Mouse (Mus musculus): ENCODE data around the gene Dab1. TPM values are rescaled to one million over a fixed set of nuclear protein-coding genes. Genes with fewer than 3 reads are reported as not detected.

Gene Dab1
- polyA plus RNA-seq, 1 experiment: 0.26 TPM

DNA sequence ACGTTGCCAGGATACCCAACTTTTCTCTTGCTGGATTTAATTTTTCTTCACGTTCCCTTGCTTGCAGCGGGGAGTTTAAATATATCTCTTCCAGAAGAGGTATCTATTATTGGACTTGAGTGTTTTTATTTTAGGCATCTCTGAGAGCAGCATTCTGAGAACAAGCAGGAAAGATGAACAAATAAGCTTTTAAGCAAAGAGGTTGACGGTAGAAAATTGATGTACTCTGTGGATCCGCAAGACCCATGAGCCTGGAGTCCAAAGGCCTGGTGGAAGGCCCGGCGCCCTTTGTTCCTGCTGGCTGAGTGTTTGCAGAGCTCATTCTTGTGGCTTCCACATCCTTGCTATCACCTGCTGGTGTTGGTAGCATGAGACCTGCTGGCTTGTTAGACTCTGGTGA lies 1037.6 kb downstream of the Dab1 start:
- H3K36me3 ChIP-seq (ENCODE audit: control insufficient read depth, insufficient read depth, low read length): no peaks in the 10 kb centered on the region
- DNase-seq (ENCODE audit: low read depth in 1 of 2, low spot score in 2 of 2): no peak
- H3K4me1 ChIP-seq (ENCODE audit: control insufficient read depth, insufficient read depth, insufficient read length): no peaks in the 10 kb centered on the region
- H3K4me3 ChIP-seq (ENCODE audit: extremely low read depth, insufficient read depth, insufficient read length): no peak overlapping the region
- H3K27me3 ChIP-seq (ENCODE audit: control insufficient read depth, insufficient read depth, low read length): no peaks in the 10 kb centered on the region
- no peak overlapping the region for H3K27ac ChIP-seq (ENCODE audit: insufficient read depth, low read length)
- WGBS: 91% methylated on average over 7 of the region's 7 CpGs
- no peak for TF ChIP-seq POLR2A (IDR thresholded peaks at IDR 0.05; ENCODE audit: low read depth, low read length)
- TF ChIP-seq CTCF (IDR thresholded peaks at IDR 0.05; ENCODE audit: extremely low read depth, insufficient read depth, insufficient read length, insufficient replicate concordance): no peak

DNA sequence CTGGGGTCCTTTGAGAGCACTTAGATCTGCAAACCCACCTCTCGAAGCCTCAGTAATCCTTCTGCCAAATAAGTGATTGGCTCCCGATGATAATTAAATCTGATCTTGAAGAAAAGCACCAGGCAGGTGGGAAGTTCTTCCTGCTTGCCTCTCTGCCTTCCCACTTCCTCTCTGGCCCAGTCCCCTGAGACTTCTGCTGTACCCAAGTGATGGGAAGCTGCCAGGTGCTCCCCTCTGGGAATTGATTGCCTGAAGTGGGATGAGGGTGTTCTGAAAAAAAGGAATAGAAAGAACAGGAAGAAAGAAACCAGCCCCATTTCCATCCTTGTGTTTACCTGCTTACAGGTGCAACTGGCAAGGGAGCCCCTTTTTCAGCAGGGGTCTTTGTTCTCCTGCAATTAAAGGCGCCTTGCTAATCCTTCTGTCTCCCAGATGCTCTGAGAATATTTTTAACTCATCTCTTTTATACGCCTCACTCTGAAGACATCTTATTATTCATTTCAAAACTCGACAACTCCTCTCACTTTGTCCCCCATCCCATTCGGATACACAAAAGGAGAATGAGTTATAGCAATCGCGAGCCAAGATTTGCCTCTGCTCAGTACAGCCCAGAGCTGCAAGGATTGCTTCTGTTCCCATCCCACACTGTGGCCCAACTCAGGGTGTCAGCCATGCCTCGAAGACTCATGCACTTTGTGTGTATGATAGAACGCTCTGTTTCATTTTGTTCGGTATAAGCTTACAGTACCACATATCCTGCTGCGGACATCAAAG lies 1043.9 kb downstream of the Dab1 start:
- Histone ChIP-seq H3K36me3 (ENCODE audit: control insufficient read depth, insufficient read depth, low read length) (no peaks in the 10 kb centered on the region), H3K27me3 (ENCODE audit: control insufficient read depth, insufficient read depth, low read length) (no peaks in the 10 kb centered on the region), H3K27ac (ENCODE audit: insufficient read depth, low read length) (no peak overlapping the region), H3K4me3 (ENCODE audit: extremely low read depth, insufficient read depth, insufficient read length) (no peak overlapping the region), H3K4me1 (ENCODE audit: control insufficient read depth, insufficient read depth, insufficient read length) (no peaks in the 10 kb centered on the region)
- no peak for DNase-seq (ENCODE audit: low read depth in 1 of 2, low spot score in 2 of 2)
- TF ChIP-seq CTCF (IDR thresholded peaks at IDR 0.05; ENCODE audit: extremely low read depth, insufficient read depth, insufficient read length, insufficient replicate concordance): no peak
- TF ChIP-seq POLR2A (IDR thresholded peaks at IDR 0.05; ENCODE audit: low read depth, low read length): no peak
- 83% methylated on average over 12 of the region's 12 CpGs for WGBS

DNA sequence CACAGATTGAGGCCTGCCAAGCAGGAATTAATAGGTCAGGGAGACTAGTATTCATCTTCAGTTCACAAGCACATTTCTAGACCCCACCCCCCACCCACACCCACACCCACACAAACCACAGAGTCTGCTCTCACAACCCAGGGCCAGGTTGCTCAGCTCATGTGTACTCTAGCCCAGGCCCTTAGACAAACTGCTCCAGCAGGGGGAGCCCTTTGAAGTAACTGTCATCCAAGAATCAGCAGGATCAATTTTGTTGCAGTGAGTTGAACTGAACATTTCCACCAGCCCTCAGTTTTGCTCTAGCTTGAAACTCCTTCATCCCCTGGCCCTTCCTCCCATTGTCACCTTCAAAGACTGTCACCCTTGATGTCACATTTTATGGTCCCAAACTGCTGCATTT lies 1046.4 kb downstream of the Dab1 start:
- Histone ChIP-seq H3K27ac (ENCODE audit: insufficient read depth, low read length) (no peak overlapping the region), H3K4me1 (ENCODE audit: control insufficient read depth, insufficient read depth, insufficient read length) (no peaks in the 10 kb centered on the region), H3K36me3 (ENCODE audit: control insufficient read depth, insufficient read depth, low read length) (no peaks in the 10 kb centered on the region), H3K27me3 (ENCODE audit: control insufficient read depth, insufficient read depth, low read length) (no peaks in the 10 kb centered on the region), H3K4me3 (ENCODE audit: extremely low read depth, insufficient read depth, insufficient read length) (no peak overlapping the region)
- no peak for DNase-seq (ENCODE audit: low read depth in 1 of 2, low spot score in 2 of 2)
- TF ChIP-seq POLR2A (IDR thresholded peaks at IDR 0.05; ENCODE audit: low read depth, low read length) (no peak), CTCF (IDR thresholded peaks at IDR 0.05; ENCODE audit: extremely low read depth, insufficient read depth, insufficient read length, insufficient replicate concordance) (no peak)

DNA sequence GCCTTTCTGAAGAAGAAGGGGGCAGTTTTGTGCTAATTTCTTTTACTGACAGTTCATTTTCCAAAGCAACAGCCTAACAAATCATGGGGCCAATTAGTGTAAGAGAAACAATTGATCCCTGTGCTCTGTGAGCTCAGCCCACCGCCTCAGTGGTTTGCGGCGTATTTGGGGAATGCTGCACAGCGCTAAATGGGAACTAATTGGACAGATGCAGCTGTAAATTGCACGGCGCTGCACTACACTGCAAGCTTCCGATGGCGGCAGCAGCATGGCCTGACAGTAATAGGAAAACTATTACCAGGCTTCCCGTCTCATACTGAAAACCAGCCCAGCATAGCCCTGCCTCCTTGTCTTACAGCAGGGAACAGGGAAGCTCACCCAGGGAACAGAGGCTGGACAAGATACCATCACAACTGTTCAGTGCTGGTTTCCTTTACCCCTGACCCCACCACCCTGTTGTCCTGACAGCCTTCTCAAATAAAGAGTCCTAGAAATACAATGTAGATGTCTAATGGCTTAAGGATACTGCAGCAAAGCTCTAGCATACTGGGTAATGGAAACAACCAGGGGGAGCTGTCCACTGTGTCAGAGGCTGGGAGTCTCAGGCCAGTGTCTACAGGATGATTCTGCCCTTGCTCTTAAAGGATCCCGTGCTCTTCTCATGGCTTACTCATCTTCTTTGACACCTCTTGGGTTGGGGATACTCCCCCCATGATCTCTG lies 1047.8 kb downstream of the Dab1 start:
- Histone ChIP-seq H3K27ac (ENCODE audit: insufficient read depth, low read length) (no peak overlapping the region), H3K27me3 (ENCODE audit: control insufficient read depth, insufficient read depth, low read length) (no peaks in the 10 kb centered on the region), H3K4me3 (ENCODE audit: extremely low read depth, insufficient read depth, insufficient read length) (no peak overlapping the region), H3K4me1 (ENCODE audit: control insufficient read depth, insufficient read depth, insufficient read length) (no peaks in the 10 kb centered on the region), H3K36me3 (ENCODE audit: control insufficient read depth, insufficient read depth, low read length) (no peaks in the 10 kb centered on the region)
- WGBS: 92% methylated on average over 10 of the region's 10 CpGs
- DNase-seq (ENCODE audit: low read depth in 1 of 2, low spot score in 2 of 2): no peak
- no peak for TF ChIP-seq CTCF (IDR thresholded peaks at IDR 0.05; ENCODE audit: extremely low read depth, insufficient read depth, insufficient read length, insufficient replicate concordance)
- no peak for TF ChIP-seq POLR2A (IDR thresholded peaks at IDR 0.05; ENCODE audit: low read depth, low read length)

DNA sequence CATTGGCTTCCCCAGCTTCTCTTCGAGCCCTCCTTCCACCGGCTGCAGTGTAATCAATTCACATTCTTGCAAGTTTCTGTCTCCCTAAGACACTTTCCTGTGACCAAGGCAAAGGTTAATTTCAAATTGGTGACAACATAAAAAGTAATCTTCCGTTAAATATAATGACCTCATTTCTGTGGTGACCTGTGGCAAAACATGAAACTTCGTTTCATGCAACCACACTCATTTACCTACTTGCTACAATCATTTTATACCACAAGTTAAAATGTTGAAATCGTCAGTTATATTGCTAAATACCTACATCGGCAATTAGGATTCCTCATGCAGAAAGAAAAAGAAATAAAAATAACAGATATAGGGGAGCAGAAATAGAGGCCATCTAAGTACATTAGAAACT lies 1048.9 kb downstream of the Dab1 start:
- no peak overlapping the region for H3K4me3 ChIP-seq (ENCODE audit: extremely low read depth, insufficient read depth, insufficient read length)
- no peak for DNase-seq (ENCODE audit: low read depth in 1 of 2, low spot score in 2 of 2)
- no peaks in the 10 kb centered on the region for H3K27me3 ChIP-seq (ENCODE audit: control insufficient read depth, insufficient read depth, low read length)
- WGBS: 83% methylated on average over 6 of the region's 6 CpGs
- no peaks in the 10 kb centered on the region for H3K36me3 ChIP-seq (ENCODE audit: control insufficient read depth, insufficient read depth, low read length)
- no peaks in the 10 kb centered on the region for H3K4me1 ChIP-seq (ENCODE audit: control insufficient read depth, insufficient read depth, insufficient read length)
- TF ChIP-seq POLR2A (IDR thresholded peaks at IDR 0.05; ENCODE audit: low read depth, low read length) (no peak), CTCF (IDR thresholded peaks at IDR 0.05; ENCODE audit: extremely low read depth, insufficient read depth, insufficient read length, insufficient replicate concordance) (no peak)
- H3K27ac ChIP-seq (ENCODE audit: insufficient read depth, low read length): no peak overlapping the region

DNA sequence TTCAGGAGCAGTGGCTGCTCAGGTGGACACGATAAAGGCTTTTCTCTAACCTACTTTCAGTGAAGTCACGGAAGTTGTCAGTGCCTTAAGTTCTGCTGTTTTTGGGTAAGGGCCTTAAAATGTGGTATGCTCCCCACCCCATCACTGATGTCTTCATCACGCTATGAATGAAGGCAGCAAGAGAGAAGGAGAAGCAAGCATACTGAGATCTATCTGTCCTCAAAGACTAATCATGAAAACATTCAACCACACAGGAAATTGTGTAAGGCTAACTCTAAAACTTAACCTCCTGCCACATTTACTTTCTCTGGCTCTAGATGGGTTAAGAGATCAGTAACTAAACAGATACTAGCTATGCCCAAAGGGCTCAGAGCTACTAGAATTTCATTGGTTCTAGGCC lies 1050.2 kb downstream of the Dab1 start:
- WGBS: 59% methylated on average over 3 of the region's 3 CpGs
- Histone ChIP-seq H3K4me3 (ENCODE audit: extremely low read depth, insufficient read depth, insufficient read length) (no peak overlapping the region), H3K36me3 (ENCODE audit: control insufficient read depth, insufficient read depth, low read length) (no peaks in the 10 kb centered on the region), H3K27me3 (ENCODE audit: control insufficient read depth, insufficient read depth, low read length) (no peaks in the 10 kb centered on the region), H3K4me1 (ENCODE audit: control insufficient read depth, insufficient read depth, insufficient read length) (no peaks in the 10 kb centered on the region), H3K27ac (ENCODE audit: insufficient read depth, low read length) (no peak overlapping the region)
- no peak for TF ChIP-seq POLR2A (IDR thresholded peaks at IDR 0.05; ENCODE audit: low read depth, low read length)
- TF ChIP-seq CTCF (IDR thresholded peaks at IDR 0.05; ENCODE audit: extremely low read depth, insufficient read depth, insufficient read length, insufficient replicate concordance): no peak
- no peak for DNase-seq (ENCODE audit: low read depth in 1 of 2, low spot score in 2 of 2)

DNA sequence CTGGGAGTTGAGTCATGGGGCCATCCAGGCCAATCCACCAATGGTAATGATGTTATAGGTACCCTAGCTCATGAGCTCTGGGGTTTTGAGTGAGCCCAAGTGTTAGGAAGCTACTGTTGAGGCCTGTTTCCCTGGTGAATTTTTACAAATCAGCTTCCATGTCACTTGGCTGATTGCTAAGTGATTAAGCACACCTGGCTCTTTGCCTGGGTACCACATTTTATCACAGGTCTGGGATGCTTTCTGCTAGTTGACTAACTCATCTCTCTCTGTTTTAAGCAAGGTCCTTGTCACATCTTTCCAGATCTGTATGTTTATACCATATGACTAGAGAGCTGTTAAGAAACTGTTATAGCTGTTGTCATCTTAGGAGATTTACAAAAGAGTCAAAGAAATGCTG lies 1051.6 kb downstream of the Dab1 start:
- H3K27ac ChIP-seq (ENCODE audit: insufficient read depth, low read length): no peak overlapping the region
- no peak for TF ChIP-seq CTCF (IDR thresholded peaks at IDR 0.05; ENCODE audit: extremely low read depth, insufficient read depth, insufficient read length, insufficient replicate concordance)
- TF ChIP-seq POLR2A (IDR thresholded peaks at IDR 0.05; ENCODE audit: low read depth, low read length): no peak
- no peak for DNase-seq (ENCODE audit: low read depth in 1 of 2, low spot score in 2 of 2)
- H3K27me3 ChIP-seq (ENCODE audit: control insufficient read depth, insufficient read depth, low read length): no peaks in the 10 kb centered on the region
- H3K4me1 ChIP-seq (ENCODE audit: control insufficient read depth, insufficient read depth, insufficient read length): no peaks in the 10 kb centered on the region
- H3K4me3 ChIP-seq (ENCODE audit: extremely low read depth, insufficient read depth, insufficient read length): no peak overlapping the region
- H3K36me3 ChIP-seq (ENCODE audit: control insufficient read depth, insufficient read depth, low read length): no peaks in the 10 kb centered on the region

Data from spleen, adult 2 months (tissue).